Mouse (Mus musculus) 416B (cell line): Measurements from ENCODE around the gene Nxt2.
"Not testable (repeated sequence)": the region's sequence is repeated elsewhere in the genome, so short reads cannot be mapped to it uniquely, and the experiment has no call there.

Source experiments
- DNase-seq: peaks from one replicate; pipeline ENCODE4 v3.0.0; 2011; ENCODE audit warnings: low read depth

Nxt2 gene

DNA sequence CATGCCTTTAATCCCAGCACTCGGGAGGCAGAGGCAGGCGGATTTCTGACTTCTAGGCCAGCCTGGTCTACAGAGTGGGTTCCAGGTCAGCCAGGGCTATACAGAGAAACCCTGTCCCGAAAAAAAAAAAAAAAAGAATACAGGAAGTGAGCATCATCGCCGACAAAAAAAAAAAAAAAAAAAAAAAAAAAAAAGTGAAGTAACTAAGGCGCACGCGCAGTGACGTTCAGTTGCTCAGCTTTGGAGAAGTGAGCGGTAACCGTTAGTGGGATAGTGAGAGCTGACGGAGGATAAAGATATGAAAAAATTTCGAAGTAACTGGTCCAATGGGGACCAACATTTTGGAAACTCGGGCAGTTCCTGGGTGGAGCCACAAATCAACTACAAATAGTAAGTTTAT is at the start of gene Nxt2:
Gene Nxt2, plus strand, starts transcription at position 229 of the 400 bp plus-strand sequence.
- DNase-seq, result no peak

DNA sequence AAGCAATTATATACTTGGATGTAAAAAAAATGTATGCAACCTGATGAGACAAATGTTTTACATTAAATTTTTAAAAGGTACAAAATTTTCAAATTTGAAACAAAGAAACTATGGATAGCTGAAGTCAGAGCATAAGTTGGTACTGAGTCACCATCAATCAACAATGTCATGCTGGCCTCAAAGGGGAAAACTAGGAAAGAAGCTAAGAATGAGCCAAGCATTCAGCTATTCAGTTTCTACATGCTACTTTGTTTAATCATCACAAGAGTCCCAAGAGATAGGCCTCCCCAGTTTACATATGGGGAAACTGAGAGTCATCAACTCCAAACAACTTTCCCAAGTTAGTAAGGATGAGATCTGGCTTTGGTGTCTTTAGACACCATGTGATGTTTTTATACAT is 49.6 kb upstream of the Nxt2 start:
- no peak for DNase-seq

DNA sequence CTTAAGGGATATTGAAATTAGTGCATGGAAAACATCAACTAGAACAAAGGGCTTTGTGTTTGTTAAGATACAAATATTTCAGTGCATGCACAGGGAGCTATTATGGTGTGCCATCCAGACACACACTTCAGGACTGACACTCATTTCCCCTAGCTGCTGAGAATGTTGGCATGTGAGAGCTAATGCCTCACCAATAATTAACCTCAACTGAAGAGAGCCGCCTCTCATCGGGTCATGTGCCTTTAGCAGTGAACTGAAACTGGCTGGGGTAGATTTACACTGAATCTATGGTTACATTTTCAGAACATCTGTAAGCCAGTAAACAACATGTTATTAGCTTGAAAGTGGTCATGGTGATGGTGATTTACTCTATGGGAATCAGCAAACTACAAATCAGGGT is 44.5 kb upstream of the Nxt2 start:
- no peak for DNase-seq

DNA sequence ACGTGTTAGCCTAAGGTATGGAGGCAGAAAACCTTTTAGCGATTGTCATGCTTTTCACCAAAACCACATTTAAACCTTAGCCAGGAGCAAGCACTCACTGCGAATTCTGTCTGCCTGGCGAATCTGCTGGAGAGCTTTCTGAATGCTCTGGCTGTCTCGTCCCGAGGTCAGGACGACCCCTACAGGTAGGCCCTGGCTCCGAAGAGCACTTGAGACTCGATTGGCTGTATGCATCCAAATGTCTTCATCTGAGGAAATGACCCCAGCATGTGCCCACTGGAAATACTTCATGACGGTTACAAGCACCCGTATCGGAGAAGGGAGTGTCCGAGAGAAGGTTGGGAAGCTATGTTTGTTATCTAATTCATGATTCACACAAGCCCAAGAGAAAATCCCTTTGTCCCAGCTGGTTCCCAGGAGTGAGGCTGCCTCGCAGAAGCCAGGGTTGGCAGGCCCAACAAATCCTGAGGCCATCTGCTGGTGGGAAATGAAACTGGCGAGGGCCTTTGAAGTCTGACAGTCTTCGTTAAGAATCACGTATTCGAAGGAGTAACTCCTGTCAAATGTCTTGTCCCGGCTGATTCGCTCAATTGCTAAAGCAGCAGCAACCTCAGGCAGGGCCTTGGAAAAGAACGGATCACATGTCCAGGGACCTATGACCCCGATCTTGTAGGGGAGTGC is 37.4 kb upstream of the Nxt2 start:
- no peak for DNase-seq

DNA sequence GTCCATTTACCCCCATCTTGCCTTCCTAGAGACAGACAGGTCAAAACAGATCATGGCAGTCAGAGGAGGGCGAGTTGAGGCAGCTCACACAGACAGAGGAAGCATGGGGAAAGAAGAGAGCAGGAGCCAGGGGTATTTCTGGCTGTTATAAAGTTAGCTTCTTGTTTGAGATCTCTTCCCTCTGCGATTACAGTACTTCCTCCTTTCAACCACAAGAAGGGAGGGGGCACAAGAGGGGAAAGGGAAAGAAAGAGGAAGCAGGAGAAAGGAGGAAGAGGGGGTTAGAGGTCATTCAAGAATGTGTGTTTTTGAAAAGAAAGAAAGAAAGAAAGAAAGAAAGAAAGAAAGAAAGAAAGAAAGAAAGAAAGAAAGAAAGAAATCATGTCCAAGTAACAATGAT is 36.2 kb upstream of the Nxt2 start:
- DNase-seq, result no peak

DNA sequence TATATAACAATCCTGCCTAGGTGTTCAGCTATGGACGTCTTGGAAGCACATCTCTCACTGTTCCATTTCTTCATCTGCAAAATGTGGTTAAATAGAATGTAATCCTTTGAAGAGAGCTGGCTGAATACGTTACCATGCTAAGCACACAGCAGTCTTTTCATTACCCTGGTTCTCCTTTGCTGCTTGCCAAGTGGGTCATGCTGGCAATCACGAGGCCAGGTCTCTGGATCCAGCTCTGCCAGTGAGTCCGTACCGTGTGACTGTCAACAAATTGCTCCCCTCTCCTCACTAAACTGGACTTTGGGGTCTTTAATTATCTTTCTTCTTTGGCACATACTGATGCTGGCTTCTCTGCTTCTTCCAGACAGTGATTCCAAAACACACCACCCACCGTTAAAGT is 32.1 kb upstream of the Nxt2 start:
- no peak for DNase-seq

DNA sequence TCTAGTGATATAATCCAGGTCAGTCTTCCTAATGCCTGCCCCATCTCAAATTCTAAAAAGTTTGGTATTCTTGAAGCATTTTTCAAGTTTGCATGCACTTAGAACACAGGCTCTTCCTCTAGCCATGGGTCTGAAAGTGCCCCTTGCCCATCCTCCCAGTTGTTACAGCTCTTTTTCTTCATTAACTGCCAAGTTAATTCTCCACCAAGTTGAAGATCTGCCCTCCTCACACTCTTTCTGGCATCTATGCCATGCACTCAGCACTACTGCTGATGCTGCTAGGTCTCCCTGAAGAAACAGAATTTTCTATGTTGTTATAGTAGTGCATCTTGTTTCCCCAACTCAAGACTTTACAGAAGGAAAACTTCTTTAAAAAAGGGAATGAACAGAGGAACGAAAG is 31.0 kb upstream of the Nxt2 start:
- no peak for DNase-seq

DNA sequence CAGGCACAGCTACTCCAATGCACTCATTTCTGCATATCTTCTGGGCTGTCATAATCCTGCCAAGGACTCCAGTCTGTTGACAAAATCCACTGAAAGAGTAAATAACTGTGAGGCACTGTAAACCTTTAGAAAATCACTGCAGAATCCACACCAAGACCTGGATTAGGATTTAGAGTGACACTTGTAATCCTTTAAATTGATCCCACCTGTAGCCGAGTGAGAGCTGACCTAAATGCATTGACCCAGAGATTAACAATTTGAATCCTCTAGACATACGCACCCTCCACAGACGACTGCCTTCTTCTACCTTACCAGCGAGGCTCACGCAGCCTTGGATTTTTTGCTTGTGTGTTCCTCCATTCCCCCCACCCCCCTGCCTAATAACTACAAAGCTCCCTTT is 29.7 kb upstream of the Nxt2 start, which contains the start of gene Gucy2f:
Gene Gucy2f, minus strand, starts transcription at position 101 of the 400 bp plus-strand sequence.
- no peak for DNase-seq

DNA sequence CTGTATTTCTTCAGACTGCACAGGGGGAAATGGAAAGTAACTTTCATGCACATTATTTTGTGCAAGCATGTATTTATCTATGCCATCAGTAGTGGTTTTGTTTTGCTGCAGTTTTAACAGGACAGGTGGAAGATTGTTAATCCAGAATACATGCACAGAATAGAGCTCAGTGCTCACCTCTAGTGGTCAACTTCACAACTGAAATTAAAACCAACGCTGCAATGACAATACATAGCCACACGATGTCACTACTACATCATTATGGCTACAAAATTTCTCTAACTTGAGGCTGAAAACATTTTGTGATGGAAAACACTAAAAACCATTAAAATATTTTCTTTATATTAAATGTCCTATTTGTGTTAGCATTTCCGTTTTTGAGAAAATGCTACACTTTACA is 26.3 kb upstream of the Nxt2 start:
- peak; percentile 59 for DNase-seq

DNA sequence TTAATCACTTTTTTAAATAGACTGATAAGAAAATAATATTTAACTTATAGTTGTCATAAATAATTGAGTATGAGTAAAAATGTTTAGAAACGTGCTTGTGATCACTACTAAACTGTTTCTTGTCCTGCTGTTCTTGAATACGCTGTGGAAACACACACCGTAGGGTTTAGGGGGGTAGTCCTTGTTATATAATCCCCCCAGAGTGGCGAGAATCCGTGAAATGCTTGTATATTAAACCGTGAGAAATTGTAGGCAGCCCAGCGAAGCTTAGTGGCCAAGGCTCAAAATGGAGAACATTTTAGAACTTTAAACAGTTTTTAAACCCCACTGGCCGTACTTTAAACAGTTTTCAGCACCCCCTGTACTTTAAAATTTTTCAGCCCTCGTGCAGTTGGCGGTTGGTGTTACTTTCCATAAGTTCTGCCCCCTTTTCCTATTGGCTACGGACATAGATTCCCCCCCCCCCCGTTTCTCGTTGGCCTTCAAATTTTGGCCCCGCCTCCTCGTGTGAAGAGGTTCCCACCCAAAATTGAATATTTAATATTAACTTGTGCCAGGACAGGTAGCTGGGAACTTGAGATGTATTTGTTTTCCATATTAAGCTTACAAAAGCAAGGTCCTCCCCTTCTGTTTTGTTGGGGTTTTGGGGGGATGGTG is 956 bp downstream of the Nxt2 start:
- DNase-seq, result peak; percentile 91

DNA sequence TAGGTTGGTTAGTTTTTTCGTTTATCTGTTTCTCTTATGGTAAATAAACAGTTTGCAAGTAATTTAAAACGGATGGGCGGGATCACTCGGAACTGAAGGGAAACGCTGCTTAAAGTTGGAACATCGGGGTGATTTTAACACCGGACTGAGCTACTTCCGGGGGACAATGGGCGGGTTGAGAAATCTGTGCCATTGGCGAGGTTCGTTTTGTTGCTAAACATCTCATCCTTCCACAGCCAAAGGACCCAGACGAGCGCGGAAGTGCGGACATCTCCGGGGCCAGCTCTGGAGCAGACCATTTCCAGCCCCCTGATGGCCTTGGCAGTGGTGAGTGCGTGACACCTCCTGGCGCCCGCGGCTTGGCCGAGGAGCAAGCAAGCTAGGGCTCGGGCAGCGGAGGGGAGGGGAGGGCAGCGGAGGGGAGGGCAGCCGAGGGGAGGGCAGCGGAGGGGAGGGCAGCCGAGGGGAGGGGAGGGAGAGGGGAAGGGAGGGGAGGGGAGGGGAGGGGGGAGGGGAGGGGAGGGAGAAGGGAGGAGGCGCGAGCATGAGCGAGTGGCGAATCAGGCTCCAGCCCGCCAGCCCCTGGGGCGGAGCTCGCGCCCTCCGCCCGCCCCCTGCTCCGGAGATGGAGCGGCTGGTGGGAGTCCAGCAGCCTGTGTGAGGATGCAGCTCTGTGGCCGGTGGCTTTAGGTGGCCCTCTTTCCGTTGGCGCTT is 1.6 kb downstream of the Nxt2 start:
- peak; percentile 92 for DNase-seq

DNA sequence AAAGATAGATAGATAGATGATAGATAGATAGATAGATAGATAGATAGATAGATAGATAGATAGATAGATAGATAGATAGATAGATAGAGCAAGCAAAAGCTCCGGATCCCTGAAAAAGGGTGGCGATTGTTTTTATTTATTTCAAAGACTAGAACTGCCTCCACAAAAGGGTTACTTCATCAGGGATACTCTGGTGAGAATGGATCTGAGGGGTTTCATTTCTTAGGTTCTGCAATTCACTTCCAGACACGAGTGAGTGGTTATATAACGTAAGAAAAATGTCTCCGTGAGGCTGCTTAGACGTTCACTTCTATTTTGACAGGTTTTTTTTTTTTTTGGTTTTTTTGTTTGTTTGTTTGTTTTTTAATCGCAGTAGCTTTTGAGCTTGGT is 2.2 kb downstream of the Nxt2 start:
- peak; percentile 10 for DNase-seq

DNA sequence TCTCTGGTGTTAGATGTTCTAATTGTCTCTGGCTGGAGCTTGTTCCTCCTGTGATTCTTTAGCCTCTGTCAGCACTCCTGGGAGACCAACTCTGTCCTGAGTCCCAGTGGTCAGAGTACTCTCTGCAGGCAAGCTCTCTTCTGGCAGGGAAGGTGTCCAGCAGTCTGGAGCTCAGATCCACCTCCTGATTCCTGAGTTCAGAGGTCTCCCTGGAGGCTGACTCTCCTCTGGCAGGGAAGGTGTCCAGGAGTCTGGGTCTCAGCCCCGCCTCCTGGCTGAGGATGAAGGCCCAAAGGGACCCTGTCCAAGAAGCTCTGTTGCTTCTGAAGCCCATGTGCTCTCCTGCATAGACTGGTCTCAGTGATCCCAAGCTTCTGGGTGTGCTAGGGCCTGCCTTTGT is 9.6 kb downstream of the Nxt2 start:
- not testable (repeated sequence) for DNase-seq

DNA sequence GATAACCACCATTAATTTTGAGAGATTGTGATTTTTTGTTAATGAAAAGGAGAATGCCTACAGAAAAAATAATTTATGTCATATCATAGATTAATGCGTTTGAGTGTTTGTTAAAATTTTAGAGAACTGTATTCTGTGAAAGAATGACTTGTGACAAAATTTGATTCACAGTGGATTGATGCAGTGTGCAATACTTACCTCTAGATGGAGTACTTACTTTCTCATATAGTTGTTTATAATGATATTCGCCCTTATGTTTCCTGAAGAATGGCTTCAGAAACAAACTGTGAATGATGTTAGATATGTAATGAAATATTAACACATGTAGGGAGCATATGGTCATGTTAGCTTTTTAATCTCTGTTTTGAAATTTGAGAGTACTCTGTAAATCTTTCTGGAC is 10.5 kb downstream of the Nxt2 start:
- peak; percentile 30 for DNase-seq

DNA sequence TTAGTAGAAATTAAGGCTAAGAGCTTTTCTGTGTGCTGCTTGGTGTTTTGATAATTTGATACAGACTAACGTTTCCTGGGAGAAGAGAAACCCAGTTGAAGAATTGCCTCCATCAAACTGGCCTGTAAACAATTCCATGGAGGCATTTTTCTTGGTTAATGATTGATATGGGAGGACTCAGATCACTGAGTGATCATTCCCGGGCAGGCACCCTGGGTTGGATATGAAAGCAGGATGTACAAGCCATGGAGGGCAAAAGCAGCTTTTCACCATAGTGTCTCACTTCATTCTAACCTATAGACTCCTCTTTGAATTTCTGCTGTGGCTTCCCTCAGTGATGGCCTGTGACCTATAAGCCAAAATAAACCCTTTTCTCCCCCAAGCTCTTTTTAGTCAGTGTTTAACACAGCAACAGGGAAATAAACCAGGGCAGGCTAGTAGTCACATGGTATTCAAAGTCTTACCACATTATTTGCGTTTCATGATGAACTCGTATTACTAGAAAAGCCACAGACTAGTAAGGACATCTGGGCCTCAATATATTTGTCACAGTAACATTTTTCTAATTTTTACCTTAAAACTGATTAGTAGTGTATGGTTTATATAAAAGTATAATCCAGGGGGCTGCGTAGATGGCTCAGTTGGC is 19.2 kb downstream of the Nxt2 start:
- DNase-seq, result no peak

DNA sequence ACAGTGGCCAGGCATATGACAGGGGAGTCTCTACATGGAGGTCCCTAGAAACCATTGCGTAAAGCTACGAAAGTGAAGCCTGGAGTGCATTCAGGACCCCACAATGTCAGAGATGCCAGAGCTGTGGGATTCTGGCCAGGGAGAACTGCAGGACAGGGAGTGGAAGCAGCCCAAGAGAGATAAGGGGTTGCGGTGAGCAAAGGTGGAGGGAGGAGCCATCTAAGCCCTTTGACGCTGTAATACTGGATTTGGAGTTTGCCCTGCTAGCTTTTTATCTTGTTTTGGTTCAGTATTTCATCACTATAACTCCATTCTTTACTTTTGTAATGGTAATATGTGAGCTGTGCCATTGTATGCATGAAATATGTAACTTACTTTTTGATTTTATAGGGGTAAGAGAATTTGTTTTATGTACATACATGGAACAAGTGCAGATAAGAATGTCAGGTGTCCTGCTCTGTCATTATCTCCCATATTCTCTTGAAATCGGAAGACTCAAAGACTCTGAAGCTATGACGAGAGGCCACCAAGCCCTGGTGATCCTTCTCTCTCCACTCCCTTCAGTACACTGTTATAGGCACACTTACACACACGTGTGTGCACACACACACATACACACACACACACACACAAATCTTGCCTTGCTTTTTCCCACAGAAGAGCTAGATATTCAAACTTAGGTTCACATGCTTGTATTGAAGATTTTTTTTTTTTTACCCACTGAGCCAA is 23.6 kb downstream of the Nxt2 start:
- no peak for DNase-seq

DNA sequence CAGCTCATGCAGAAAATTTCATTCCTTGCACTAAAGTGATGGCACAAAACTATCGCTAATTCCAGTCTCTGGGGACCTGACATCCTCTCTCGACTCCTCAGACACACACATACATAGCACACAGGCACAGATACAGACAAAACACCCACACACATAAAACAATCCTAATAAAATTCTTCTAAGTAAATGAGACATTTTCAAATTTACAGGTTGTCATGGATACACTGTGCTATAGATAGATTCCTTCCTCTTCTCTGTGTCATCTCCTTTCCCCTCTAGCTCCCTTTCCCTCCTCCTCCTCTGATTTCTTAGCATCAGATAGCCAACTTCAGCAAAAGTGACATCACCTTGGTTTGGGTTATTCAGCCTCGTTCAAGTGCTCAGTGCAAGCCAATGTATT is 49.5 kb downstream of the Nxt2 start:
- DNase-seq, result no peak

DNA sequence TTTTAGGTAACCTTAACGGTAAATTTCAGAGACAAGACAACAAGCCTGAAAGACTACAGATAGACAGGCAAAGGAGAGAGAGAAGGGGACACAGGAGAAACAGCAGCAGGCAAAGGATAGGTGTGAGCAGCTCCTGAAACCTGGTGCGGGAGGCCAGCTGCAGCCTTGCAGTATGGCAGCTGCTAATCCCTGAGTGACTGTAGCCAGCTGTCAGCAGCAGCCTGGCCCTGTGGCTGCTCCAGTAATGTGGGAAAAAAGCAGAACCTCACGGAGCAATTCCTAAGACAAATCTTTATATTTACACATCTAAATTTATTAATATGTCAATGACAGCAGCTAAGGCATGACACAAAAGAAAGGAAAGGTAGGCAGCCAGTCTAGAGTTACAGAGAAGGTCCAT is 50.0 kb downstream of the Nxt2 start:
- DNase-seq, result no peak

DNA sequence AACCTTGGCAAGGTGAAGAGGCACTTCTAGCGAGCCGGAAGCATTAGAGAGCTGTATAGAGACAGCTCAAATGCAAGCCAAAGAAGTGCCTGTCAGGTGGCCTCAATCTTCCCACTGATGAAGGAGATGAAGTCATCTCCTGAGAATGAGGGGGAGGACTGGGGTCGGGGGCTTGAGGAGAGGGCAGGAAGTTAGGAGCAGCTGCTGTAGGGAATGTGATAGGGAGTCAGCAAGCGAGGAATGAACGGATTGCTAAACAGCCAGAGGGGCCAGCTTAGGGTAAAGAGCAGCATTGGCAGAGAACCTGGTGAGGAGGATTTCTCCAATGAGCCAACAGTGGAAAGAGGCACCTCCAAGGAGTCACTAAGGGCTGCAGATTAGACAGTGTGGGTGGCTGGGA is 59.3 kb downstream of the Nxt2 start:
- DNase-seq, result no peak
